Mouse (Mus musculus): ENCODE data around the gene Gpr3. TPM values are rescaled to one million over a fixed set of nuclear protein-coding genes. Genes with fewer than 3 reads are reported as not detected.

Gene Gpr3
- total RNA-seq (2015; ENCODE audit: low replicate concordance) (not detected in 2 replicates), total RNA-seq (2017; ENCODE audit: low replicate concordance) (not detected in 2 replicates)

DNA sequence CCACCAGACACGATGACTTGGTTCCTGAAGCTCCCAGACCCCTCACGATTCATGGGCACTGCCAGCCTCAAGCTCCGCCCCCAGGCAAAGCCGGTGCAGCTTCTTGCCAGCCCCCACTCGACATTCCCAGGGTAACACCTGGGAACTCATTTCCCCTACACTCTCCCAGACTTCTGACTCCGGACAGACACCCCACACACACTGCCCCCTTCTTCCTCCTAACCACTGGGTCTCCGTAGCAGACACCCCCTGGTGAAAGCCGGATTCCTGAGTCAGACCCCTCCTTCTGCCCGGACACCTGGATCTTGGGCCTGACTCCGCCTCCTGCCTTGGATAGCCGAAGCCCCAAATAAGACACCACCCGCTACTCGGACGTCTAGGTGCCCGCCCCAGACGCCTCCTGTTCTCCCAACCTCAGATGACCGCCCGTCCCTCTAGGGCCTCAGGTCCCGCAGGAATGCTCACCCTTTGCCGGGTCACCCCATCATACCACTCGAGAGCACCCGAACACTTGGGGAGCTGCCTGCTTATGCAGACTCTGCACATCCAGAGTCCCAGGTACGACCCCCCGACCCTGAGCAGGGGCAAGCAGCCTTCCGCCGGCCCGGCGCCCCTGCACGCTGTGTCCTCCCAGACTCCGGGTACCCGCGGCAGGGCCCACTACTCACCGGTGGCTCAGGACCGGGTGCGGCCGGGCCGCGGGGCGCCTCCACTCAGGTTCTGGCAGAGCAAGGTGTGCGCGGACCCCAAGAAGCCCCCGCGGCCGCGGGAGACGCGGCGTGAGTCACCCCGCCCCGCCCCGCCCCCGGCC, at the start of gene Gpr3, which contains the start of gene Cd164l2:
Gene Gpr3 (minus strand): TSS at position 786 of the 811 bp plus-strand sequence.
Gene Cd164l2 (plus strand): TSS at position 381 of the 811 bp plus-strand sequence.
- ATAC-seq (replicated peaks; ENCODE audit: low FRiP score, poor library complexity, severe bottlenecking) = no peak

DNA sequence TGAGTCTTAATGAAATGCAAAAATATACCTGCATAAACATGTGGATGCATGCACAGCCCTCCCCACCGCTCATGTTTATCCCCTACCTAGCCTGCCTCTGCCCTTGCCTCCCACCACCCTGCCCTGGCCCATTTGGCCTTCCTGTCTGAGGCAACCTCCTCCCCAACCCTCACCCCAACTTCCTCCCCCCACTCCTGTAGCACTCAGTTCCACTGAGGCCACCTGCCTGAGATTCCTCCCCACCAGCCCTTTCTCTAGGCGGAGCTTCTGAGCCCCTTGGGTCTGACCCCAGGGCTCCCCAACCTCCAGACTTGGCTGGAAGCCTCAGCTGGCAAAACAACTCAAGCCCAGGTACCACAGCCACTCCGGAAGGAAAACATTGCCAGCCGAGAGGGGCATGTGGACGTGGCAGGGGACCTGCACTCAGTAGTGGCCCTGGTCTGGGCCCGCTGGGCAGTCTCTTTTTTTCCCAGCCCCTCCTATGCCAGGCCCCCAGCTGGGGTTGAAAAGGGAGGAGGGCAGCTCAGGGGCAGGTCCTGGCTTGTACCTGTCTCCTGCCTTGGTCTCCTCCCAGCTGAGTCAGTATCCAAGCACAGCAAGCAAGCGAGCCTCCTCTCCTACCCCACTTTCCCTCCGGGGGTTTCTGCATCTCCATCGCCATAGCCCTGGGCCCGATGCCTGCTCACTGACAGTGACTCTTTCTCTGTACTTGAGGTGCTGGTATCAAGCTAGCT, 49.5 kb upstream of the Gpr3 start:
- no peak for ATAC-seq (replicated peaks; ENCODE audit: low FRiP score, poor library complexity, severe bottlenecking)

DNA sequence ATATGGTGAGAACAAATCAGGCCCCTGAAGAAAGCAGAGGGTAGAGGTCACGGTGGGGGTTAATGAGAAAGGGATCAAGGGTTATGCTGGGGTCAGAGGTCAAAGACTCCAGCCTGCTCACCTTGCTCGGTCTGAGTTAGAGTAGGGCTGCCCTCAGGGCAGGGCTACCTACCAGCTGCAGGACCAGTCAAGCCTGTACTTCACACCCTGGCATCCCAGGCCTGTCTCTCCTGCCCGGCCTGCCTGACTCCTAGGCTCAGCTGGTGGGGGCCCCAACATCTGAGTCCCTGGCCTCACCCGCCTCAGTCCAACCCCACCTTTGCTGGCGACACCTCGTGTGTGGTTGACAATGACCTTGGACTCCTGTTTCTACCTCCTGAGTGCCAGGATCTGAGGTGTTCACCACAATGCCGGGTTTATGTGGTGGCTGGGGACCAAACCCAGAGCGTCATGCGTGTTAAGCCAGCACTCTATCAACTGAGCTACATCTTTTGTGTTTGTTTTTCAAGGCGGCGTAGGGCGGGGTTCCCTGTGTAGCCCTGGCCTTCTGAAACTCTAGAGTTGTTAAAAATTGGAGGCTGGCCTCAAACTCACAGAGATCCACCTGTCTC, 45.6 kb upstream of the Gpr3 start:
- no peak for ATAC-seq (replicated peaks; ENCODE audit: low FRiP score, poor library complexity, severe bottlenecking)

DNA sequence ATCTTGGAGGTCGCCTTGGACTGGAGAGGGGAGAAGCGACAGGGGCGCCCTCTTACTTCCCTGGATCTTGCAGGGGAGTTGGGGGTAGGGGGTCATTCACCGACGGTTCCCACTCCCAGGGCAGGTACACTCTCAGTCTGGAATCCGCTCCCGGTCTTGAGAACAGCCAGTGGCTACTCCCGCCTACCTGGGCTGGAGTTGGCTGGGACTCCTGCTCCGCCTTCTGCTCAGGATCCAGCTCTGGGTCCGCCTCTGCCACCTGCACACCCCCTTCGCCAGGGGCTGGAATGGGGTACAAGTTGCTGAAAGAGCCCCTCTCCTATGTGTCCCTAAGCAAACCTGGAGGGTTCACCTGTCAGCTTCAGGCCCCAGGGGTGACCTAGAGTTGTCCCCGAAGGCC, 44.9 kb upstream of the Gpr3 start:
- no peak for ATAC-seq (replicated peaks; ENCODE audit: low FRiP score, poor library complexity, severe bottlenecking)

DNA sequence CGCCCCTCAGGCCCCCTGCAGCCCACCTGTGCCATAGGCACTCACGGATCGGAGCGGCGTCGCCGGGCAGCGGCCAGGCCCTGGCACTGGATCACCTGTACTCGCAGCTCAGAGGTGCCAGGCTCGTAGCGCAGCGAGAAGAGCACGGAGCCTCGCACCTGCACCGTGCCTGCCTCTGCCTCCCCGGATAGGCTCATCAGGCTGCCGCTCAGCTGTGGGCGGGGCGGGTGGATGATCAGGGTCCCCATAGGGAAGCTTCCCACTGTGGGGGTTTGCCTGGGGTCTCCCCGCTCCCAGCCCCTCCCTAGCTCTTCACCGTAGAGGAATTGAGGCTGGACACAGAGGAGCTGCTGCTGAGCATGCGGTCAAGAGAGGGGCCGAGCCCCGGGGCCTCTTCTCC, 44.5 kb upstream of the Gpr3 start:
- ATAC-seq (replicated peaks; ENCODE audit: low FRiP score, poor library complexity, severe bottlenecking) = no peak

DNA sequence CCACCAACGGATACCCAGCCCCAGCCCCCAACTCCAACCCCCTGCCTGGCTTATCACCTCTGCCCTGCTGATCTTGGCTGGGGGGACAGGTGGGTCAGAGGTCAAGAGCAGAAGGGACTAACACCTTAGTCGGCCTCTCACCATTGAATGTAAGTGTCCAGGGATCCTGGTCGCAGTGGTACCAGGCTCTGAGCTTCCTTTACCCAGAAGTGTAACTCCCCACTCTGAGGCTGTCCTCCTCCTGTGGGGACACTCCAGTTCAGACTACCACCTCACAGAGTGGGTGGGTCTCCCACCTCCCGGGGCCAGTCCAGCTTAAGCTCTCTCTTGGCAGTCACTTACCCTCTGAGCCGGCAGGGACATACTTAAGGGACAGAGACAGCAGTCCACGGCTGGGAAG, 43.1 kb upstream of the Gpr3 start:
- no peak for ATAC-seq (replicated peaks; ENCODE audit: low FRiP score, poor library complexity, severe bottlenecking)

DNA sequence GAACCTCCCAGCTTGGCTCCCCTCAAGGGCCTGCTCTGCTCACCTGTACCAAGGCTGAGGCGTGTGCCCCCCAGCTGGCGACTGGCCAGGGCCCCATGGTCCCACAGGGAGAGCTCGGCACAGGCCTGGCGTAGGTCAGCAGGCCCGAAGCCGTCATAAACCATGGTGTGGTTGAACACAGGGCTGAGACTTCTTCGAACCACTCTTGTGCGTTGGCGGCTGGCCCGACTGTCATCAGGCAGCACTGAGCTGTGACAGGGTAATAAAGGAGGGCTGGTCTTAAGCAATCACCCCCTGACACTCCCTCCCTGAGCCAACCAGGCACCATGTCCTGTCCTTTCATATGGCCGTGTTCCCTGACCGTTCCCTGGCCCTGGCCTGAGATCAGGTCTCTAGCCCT, 41.1 kb upstream of the Gpr3 start:
- no peak for ATAC-seq (replicated peaks; ENCODE audit: low FRiP score, poor library complexity, severe bottlenecking)

DNA sequence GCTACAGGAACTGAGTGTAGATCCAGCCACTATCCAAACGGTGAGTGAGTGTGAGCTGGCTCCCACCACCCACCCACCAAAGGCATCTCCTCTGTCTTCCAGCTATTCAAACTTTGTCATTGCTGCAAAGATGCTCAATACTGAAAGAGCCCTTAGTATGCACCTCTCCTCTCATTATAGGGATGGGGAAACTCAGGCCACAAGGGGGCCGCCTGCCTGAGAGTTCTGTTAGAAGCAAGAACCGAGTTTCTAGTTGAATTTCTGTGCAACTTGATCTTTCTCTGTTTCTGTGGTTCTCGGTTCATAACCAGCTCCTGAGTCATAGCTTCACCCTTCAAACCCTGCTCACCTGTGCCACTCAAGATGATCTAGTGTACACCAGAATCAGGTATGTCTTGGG, 39.8 kb upstream of the Gpr3 start:
- no peak for ATAC-seq (replicated peaks; ENCODE audit: low FRiP score, poor library complexity, severe bottlenecking)

DNA sequence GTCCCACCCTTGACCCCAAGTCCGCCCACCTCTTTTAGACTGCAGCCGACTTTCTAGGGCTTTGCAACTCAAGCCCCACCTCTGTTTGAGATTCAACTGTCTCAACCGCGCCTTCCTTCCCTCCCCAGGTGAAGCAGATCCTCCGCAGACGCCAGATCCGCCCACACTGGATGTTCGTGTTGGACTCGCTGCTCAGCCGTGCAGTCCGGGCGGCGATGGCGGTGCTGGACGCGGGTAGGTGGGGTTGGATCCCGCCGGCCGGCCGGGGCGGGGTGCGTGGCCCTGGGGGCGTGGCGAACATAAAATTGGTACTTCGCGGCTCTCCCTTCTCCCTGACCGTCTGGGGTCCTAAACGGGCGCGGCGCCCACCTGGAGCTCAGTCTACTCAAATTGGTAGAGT, 38.9 kb upstream of the Gpr3 start:
- ATAC-seq (replicated peaks; ENCODE audit: low FRiP score, poor library complexity, severe bottlenecking) = no peak

DNA sequence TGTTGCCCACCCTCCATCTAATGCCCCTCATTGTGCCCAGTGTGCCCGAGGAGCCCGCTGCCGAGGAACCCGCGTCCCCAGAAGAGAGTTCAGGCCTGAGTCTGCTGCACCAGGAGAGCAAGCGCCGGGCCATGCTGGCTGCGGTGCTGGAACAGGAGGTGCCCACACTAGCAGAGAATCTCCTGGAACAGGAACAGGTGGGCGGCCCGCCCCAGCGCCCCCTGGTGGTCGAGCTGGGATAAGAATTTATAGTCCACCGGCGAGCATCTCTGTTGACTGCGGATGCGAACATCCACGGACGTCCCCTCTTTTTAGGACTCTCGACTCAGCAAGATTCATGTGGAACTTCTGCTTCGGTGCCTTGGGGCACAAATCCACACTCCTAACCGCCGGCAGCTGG, 38.3 kb upstream of the Gpr3 start:
- peak; percentile 58 for ATAC-seq (replicated peaks; ENCODE audit: low FRiP score, poor library complexity, severe bottlenecking)

DNA sequence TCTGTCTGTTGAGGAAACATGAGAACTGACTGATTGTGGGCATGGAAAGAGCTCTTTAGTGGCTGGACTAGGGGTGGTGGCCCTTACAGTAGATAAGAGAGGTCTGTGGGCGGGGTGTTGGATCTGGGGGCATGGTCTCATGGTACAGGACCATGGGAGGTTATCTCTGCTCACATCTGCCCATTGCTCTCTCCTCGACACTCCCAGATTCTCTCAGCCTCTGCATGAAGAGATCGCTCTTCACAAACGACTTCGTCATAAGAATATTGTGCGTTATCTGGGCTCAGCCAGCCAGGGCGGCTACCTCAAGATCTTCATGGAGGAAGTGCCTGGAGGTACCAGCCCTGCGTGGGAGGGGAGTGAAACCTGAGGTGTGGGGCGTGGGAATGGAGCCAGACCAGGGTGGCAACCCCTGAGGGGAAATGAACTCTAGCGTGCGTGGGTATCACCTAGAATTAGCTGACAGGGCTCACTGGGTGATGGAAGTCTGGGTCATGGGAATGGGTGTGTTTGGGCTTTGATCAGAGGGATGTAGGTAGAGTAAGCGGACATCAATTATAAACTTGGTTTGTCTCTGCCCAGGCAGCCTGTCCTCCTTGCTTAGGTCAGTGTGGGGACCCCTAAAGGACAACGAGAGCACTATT, 35.6 kb upstream of the Gpr3 start:
- peak; percentile 64 for ATAC-seq (replicated peaks; ENCODE audit: low FRiP score, poor library complexity, severe bottlenecking)

DNA sequence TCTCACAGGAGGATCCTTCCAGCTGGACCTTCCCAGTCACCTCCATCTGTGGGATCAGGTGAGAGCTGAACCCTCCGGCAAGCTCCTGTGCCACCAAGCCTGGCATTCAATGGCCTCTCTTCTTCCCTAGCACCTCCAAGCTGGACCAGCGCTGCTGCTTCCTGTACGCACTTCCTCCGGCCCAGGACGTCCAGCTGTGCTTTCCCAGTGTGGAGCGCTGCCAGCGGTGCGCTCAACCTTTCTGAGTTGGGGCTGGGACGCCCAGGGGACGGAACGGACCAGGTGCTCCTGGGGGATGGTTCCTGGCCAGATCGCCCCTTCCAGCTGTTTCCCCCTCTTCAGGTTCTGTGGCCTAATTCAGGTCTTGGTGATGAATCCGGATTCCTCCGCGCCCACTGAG, 34.7 kb upstream of the Gpr3 start:
- no peak for ATAC-seq (replicated peaks; ENCODE audit: low FRiP score, poor library complexity, severe bottlenecking)

DNA sequence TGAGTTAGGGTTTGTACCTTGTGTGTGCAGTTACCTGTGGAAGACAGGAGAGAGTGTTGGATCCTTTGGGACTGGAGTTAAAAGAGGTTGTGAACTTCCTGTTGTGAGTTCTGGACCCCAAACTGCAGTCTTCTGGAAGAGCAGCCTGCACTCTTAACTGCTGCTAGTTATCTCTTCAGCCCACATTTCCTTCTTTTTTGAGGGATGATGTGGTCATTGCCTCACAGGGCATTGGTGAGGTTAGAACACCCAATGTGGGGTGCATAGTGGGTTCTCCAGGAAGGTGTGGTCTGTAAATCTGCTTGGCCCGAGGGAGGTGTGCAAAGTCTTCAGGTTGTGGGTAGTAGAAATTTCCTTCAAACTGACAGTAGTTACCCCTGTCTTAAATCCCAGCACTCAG, 32.0 kb upstream of the Gpr3 start:
- no peak for ATAC-seq (replicated peaks; ENCODE audit: low FRiP score, poor library complexity, severe bottlenecking)

DNA sequence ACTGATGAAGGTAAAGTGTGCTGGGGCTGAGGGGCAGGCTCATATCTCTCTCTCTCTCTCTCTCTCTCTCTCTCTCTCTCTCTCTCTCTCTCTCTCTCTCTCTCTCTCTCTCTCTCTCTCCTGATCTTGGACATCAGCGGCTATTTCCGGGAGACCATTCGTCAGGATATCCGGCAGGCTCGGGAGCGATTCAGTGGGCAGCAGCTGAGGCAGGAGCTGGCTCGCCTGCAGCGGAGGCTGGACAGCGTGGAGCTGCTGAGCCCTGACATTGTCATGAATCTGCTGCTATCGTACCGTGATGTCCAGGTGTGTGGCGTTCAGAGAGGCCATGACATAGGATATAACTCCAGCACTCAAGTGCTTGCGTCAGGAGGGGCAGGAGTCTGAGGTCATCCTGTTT, 31.2 kb upstream of the Gpr3 start:
- ATAC-seq (replicated peaks; ENCODE audit: low FRiP score, poor library complexity, severe bottlenecking) = no peak

DNA sequence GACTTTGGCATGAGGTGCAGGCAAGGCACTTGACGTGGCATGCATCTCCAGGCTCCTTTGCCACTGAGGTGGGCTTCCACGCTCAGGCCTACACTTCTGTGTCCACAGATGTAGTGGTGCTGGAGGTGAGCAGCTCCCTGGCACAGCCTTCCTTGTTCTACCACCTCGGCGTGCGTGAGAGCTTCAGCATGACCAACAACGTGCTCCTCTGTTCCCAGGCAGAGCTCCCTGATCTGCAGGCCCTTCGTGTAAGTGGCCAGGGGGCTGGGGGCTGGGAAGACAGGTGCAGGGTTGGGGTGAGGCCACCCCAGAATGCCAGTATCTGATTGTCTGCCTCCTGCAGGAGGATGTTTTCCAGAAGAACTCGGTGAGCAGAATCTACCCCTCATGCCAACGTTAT, 30.4 kb upstream of the Gpr3 start:
- no peak for ATAC-seq (replicated peaks; ENCODE audit: low FRiP score, poor library complexity, severe bottlenecking)

DNA sequence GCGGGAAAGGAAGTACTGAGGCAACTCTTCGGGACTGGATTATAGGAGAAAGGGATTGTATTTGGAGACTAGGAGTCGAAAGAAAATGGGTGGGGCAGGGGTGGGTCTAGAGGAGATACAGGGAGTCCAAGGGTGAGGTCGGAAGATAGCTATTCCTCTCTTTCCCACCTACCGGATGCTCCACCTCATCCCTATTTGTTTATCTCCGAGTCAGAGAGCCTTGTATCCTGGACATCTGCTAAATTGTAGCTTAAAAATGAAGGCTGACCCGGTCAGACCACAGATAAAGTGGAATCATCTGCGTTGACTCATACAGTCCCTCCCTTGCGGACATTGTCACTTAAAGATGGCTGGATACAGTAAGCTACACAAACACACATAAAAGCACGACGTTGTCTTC, 29.6 kb upstream of the Gpr3 start:
- ATAC-seq (replicated peaks; ENCODE audit: low FRiP score, poor library complexity, severe bottlenecking) = no peak

DNA sequence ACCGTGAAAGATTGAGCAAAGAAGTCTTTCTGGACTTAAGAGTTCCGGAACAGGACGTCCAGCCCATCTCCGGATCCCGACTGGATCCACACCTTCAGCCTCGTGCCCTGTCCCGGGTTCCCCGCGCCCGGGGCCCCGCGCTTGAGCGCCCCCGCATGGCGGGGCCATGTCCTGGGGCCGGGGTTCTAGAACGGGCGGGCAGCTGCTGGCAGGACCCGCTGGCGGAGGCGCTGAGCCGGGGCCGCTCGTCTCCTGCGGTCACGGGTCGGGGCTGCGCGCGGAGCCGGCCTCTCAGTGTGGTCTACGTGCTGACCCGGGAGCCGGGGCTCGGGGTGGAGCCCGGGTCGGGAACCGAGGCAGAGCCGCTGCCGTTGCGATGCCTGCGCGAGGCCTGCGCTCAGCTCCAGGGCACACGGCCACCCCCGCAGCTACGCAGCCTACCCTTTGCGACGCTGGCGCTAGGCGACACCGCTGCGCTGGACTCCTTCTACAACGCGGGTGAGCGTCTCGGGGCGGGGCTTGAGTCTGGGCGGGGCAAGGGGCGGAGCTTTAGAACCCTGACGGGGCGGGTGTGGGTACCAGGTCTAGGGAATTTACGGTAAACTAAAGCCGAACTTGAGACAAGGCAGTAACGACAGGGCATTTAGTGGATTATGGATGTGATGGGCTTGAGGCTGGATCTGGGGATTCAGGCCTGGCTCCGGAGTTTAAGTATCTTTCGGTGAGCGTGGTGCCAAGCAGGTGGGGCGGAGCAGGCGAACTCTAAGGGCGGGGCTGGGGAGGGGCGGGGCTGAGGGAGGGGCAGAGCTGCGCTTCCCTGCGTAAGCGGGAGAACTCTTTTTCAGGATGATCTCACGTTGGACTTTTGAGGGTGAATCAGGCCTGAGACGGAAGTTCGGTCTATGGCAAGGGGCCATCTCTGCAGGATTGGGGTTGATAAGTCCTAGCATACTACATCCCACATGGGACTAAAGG, 28.9 kb upstream of the Gpr3 start:
- peak; percentile 88 for ATAC-seq (replicated peaks; ENCODE audit: low FRiP score, poor library complexity, severe bottlenecking)

DNA sequence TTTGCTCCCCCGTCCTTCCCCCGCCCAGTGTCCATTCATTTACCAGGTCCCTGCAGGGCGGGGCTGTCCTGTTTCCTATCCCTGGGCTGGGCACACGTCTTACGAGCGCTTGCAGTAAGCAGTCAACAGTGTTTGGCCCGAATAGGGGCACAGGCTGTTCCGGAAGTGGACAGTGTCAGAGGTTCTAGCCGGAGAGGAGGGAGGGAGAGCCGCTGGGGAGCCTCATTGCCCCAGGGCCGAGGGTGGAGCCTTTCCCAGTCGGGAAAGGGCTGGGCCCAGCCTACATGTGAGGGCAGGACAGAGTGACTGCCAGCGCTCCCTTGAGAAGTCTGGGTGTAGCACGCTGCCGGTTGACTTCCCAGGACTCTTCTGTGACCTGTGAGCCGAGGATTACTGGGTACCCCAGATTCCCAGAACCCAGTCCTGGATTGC, 28.2 kb upstream of the Gpr3 start, which contains the start of gene Map3k6:
Gene Map3k6 (plus strand): TSS at position 329 of the 432 bp plus-strand sequence.
- ATAC-seq (replicated peaks; ENCODE audit: low FRiP score, poor library complexity, severe bottlenecking) = peak; percentile 44

DNA sequence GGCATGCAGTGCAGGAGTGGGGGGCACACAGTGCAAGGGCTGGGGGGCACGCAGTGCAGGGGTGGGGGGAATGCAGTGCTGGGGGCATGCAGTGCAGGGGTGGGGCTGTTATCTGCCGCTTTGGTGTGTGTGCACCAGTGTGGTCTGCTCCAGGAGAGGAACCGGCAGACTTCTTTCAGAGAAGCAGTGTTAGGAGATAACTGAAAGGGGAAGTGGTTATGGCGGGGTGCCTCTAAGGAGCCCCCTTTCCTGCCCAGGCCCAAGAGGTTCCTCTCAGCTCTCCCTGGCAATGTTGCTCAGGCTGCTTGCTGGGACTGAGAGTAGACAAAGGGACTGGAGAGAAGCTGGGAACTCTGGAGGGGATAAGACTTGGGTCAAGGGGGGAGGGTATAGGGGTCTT, 25.6 kb upstream of the Gpr3 start:
- no peak for ATAC-seq (replicated peaks; ENCODE audit: low FRiP score, poor library complexity, severe bottlenecking)
